Mouse (Mus musculus) kidney, postnatal 25 days (tissue): Measurements from ENCODE around the gene Atp1a1.

Experiments used
- DNase-seq, 2 experiments: peaks; one replicate each; pipeline ENCODE4 v3.0.0; 2021; ENCODE audit warnings: mixed read lengths in 2 of 2

The Atp1a1 gene

GRCm38 (mm10) chr3:101592281-101593265 lies 11.9 kb downstream of the Atp1a1 start:
- DNase-seq = peak in 1 of 2 experiments; percentile 35

GRCm38 (mm10) chr3:101590380-101590779 lies 14.1 kb downstream of the Atp1a1 start:
- peak in 1 of 2 experiments; percentile 42 for DNase-seq

- DNase-seq = peak in 1 of 2 experiments; percentile 39
These were observed 16.2 kb downstream of the Atp1a1 start for GRCm38 (mm10) chr3:101588299-101588698.

GRCm38 (mm10) chr3:101586794-101587193 lies 17.7 kb downstream of the Atp1a1 start:
- DNase-seq = peak in 1 of 2 experiments; percentile 38

- DNase-seq = peak in 1 of 2 experiments; percentile 50
These were observed 26.4 kb downstream of the Atp1a1 start for GRCm38 (mm10) chr3:101578072-101578471.

GRCm38 (mm10) chr3:101577361-101577760 lies 27.1 kb downstream of the Atp1a1 start:
- DNase-seq = peak; percentile 46 to 86

- peak in 1 of 2 experiments; percentile 67 for DNase-seq
These were observed 28.9 kb downstream of the Atp1a1 start for GRCm38 (mm10) chr3:101575527-101576085.

GRCm38 (mm10) chr3:101574463-101575193 lies 29.9 kb downstream of the Atp1a1 start:
- peak in 1 of 2 experiments; percentile 77 for DNase-seq

GRCm38 (mm10) chr3:101572991-101573390 lies 31.5 kb downstream of the Atp1a1 start:
- peak in 1 of 2 experiments; percentile 48 for DNase-seq

- DNase-seq = peak; percentile 87 to 95
These were observed 32.3 kb downstream of the Atp1a1 start for GRCm38 (mm10) chr3:101572174-101572626.

GRCm38 (mm10) chr3:101571515-101572130 lies 32.9 kb downstream of the Atp1a1 start:
- DNase-seq = peak in 1 of 2 experiments; percentile 53

GRCm38 (mm10) chr3:101570747-101571514 lies 33.6 kb downstream of the Atp1a1 start:
- DNase-seq = peak in 1 of 2 experiments; percentile 72

GRCm38 (mm10) chr3:101570246-101570645 lies 34.2 kb downstream of the Atp1a1 start:
- no peak for DNase-seq

GRCm38 (mm10) chr3:101568627-101569026 lies 35.9 kb downstream of the Atp1a1 start:
- DNase-seq = peak in 1 of 2 experiments; percentile 27

GRCm38 (mm10) chr3:101564011-101564410 lies 40.5 kb downstream of the Atp1a1 start:
- no peak for DNase-seq

GRCm38 (mm10) chr3:101562510-101563209 lies 41.8 kb downstream of the Atp1a1 start:
- peak in 1 of 2 experiments; percentile 73 for DNase-seq

- no peak for DNase-seq
These were observed 42.5 kb downstream of the Atp1a1 start for GRCm38 (mm10) chr3:101561948-101562347.

- DNase-seq = no peak
These were observed 43.5 kb downstream of the Atp1a1 start for GRCm38 (mm10) chr3:101560841-101561522.

GRCm38 (mm10) chr3:101556712-101557111 lies 47.8 kb downstream of the Atp1a1 start:
- no peak for DNase-seq
